Mouse (Mus musculus): Measurements from ENCODE around the gene Vipr1.

Gene Vipr1

GRCm38 (mm10) chr9:121633306-121633705 is 9.2 kb upstream of the Vipr1 start:
- DNase-seq (ENCODE audit: low read depth, low spot score), result no peak

GRCm38 (mm10) chr9:121635835-121636576 is 6.5 kb upstream of the Vipr1 start:
- DNase-seq (ENCODE audit: low read depth, low spot score), result no peak

- no peak for DNase-seq (ENCODE audit: low read depth, low spot score)
Measured at GRCm38 (mm10) chr9:121639790-121640189, 2.7 kb upstream of the Vipr1 start.

GRCm38 (mm10) chr9:121641235-121641915 is 1.1 kb upstream of the Vipr1 start:
- peak; percentile 71 for DNase-seq (ENCODE audit: low read depth, low spot score)

GRCm38 (mm10) chr9:121642001-121642400 is 515 bp upstream of the Vipr1 start, which contains the start of gene Lyzl4:
Gene Lyzl4, minus strand, starts transcription at chr9:121642096.
- DNase-seq (ENCODE audit: low read depth, low spot score), result peak; percentile 61

GRCm38 (mm10) chr9:121644855-121645254 is 2.3 kb downstream of the Vipr1 start:
- DNase-seq (ENCODE audit: low read depth, low spot score), result no peak

GRCm38 (mm10) chr9:121647026-121647425 is 4.5 kb downstream of the Vipr1 start:
- no peak for DNase-seq (ENCODE audit: low read depth, low spot score)

GRCm38 (mm10) chr9:121653668-121654067 is 11.2 kb downstream of the Vipr1 start:
- DNase-seq (ENCODE audit: low read depth, low spot score), result no peak

- no peak for DNase-seq (ENCODE audit: low read depth, low spot score)
Measured at GRCm38 (mm10) chr9:121656322-121656721, 13.8 kb downstream of the Vipr1 start.

GRCm38 (mm10) chr9:121657143-121657542 is 14.6 kb downstream of the Vipr1 start:
- DNase-seq (ENCODE audit: low read depth, low spot score), result no peak

GRCm38 (mm10) chr9:121658248-121658647 is 15.7 kb downstream of the Vipr1 start:
- no peak for DNase-seq (ENCODE audit: low read depth, low spot score)

- no peak for DNase-seq (ENCODE audit: low read depth, low spot score)
Measured at GRCm38 (mm10) chr9:121659791-121660190, 17.3 kb downstream of the Vipr1 start.

- no peak for DNase-seq (ENCODE audit: low read depth, low spot score)
Measured at GRCm38 (mm10) chr9:121663467-121663866, 21.0 kb downstream of the Vipr1 start.

- DNase-seq (ENCODE audit: low read depth, low spot score), result no peak
Measured at GRCm38 (mm10) chr9:121664104-121664503, 21.6 kb downstream of the Vipr1 start.

- DNase-seq (ENCODE audit: low read depth, low spot score), result no peak
Measured at GRCm38 (mm10) chr9:121666957-121667630, 24.6 kb downstream of the Vipr1 start.

- no peak for DNase-seq (ENCODE audit: low read depth, low spot score)
Measured at GRCm38 (mm10) chr9:121667822-121668221, 25.3 kb downstream of the Vipr1 start.

- DNase-seq (ENCODE audit: low read depth, low spot score), result peak; percentile 83
Measured at GRCm38 (mm10) chr9:121669348-121669791, 26.9 kb downstream of the Vipr1 start.

- DNase-seq (ENCODE audit: low read depth, low spot score), result peak; percentile 80
Measured at GRCm38 (mm10) chr9:121671300-121671699, 28.8 kb downstream of the Vipr1 start.

GRCm38 (mm10) chr9:121672311-121672710 is 29.8 kb downstream of the Vipr1 start:
- no peak for DNase-seq (ENCODE audit: low read depth, low spot score)

- DNase-seq (ENCODE audit: low read depth, low spot score), result no peak
Measured at GRCm38 (mm10) chr9:121673716-121674115, 31.2 kb downstream of the Vipr1 start.

- DNase-seq (ENCODE audit: low read depth, low spot score), result no peak
Measured at GRCm38 (mm10) chr9:121675011-121675410, 32.5 kb downstream of the Vipr1 start.

- no peak for DNase-seq (ENCODE audit: low read depth, low spot score)
Measured at GRCm38 (mm10) chr9:121675556-121675955, 33.0 kb downstream of the Vipr1 start.

All from ZHBTc4 (cell line).